Mouse (Mus musculus) liver, embryonic 14.5 days (tissue): ENCODE results near the gene Zmiz1. TPM values are rescaled to one million over a fixed set of nuclear protein-coding genes. Genes with fewer than 3 reads are reported as not detected.

Source experiments
- ATAC-seq: fragments of 200-750 bp; cut with Nextera tagmentation; 2 replicates; pipeline ENCODE4 v1.8.0; 2017; ENCODE audit warnings: moderate number of reproducible peaks, mild to moderate bottlenecking, moderate library complexity; ENCODE audit not compliant: insufficient read depth
- DNase-seq, 3 experiments: peaks; one replicate each; pipeline ENCODE4 v3.0.0-alpha.2; 2012 to 2013; ENCODE audit warnings: low read depth in 3 of 3, low spot score in 3 of 3
- H3K27ac ChIP-seq: fragments of 300-500 bp; sonication (generic); 2 replicates; pipeline ENCODE4 v1.5.1; 2014; ENCODE audit warnings: moderate library complexity, mild to moderate bottlenecking, control low read depth, inconsistent platforms
- H3K27me3 ChIP-seq: fragments of 300-500 bp; sonication (generic); 2 replicates; pipeline ENCODE4 v1.6.1; 2014; ENCODE audit warnings: mild to moderate bottlenecking, low read length, moderate library complexity; ENCODE audit not compliant: control insufficient read depth, insufficient read depth
- H3K36me3 ChIP-seq: fragments of 300-500 bp; sonication (generic); replicated peaks from 2 replicates; pipeline ENCODE4 v1.6.1; 2014; ENCODE audit warnings: low read depth; ENCODE audit not compliant: control insufficient read depth, insufficient read depth
- H3K4me1 ChIP-seq, 2 experiments: fragments of 200-500 bp in 1 of 2; fragments of 300-500 bp in 1 of 2; sonication (generic) in 1 of 2; replicated peaks; 2 replicates each; pipeline ENCODE4 v1.6.1; 2012 to 2014; ENCODE audit warnings: antibody characterized with exemption in 1 of 2, inconsistent platforms in 1 of 2, low read length in 1 of 2; ENCODE audit not compliant: control insufficient read depth in 2 of 2, insufficient read depth in 2 of 2
- H3K4me2 ChIP-seq: fragments of 300-500 bp; sonication (generic); 2 replicates; pipeline ENCODE4 v1.6.1; 2014; ENCODE audit warnings: low read depth, mild to moderate bottlenecking, control low read depth, moderate library complexity
- H3K4me3 ChIP-seq, 2 experiments: fragments of 200-500 bp in 1 of 2; fragments of 300-500 bp in 1 of 2; sonication (generic) in 1 of 2; 2 replicates each; pipeline ENCODE4 v1.5.1; 2012 to 2014; ENCODE audit warnings: low read depth in 2 of 2, low read length in 2 of 2, mild to moderate bottlenecking in 2 of 2, control low read depth in 1 of 2, inconsistent platforms in 1 of 2, moderate library complexity in 1 of 2; ENCODE audit not compliant: insufficient read depth in 1 of 2
- H3K9ac ChIP-seq: fragments of 300-500 bp; sonication (generic); replicated peaks from 2 replicates; pipeline ENCODE4 v1.6.1; 2014; ENCODE audit warnings: mild to moderate bottlenecking, control low read depth, moderate library complexity
- H3K9me3 ChIP-seq: fragments of 300-500 bp; sonication (generic); 2 replicates; pipeline ENCODE4 v1.6.1; 2016; ENCODE audit warnings: low read length, mixed read lengths; ENCODE audit not compliant: control insufficient read depth
- CTCF ChIP-seq: IDR thresholded peaks from 2 replicates; pipeline ENCODE4 v1.5.1; 2016; ENCODE audit warnings: antibody characterized with exemption, low read depth, control low read depth
- EP300 ChIP-seq: IDR thresholded peaks from 2 replicates; pipeline ENCODE4 v1.6.1; 2016; ENCODE audit warnings: antibody characterized with exemption, low read depth
- WGBS: fragments of 180-500 bp; shearing (Covaris S2); extraction: QIAGEN DNeasy Blood & Tissue Kit; methylation state at CpG from one replicate; pipeline ENCODE4 v1.1.7; 2014; ENCODE audit not compliant: insufficient replicate concordance; 5-methylcytosine and 5-hydroxymethylcytosine counted together
- polyA plus RNA-seq, 2 experiments: library from polyadenylated mRNA; depleted of rRNA in 1 of 2; stranded (reverse) in 1 of 2; unstranded in 1 of 2; fragments of >200 nt; fragmentation: Nextera tagmentation in 1 of 2; extraction: Ambion mirVana in 1 of 2; gene quantifications; 2 replicates each; pipeline versions ENCODE4 v1.2.1 to v1.2.3; 2012 to 2014

The Zmiz1 gene
- polyA plus RNA-seq, 2 experiments = 3.4 to 4.0 TPM

- peak overlapping the region in 1 of 2 experiments; percentile 80; a peak in 3 of 4 replicates for H3K4me3 ChIP-seq
- peaks cover 0 to 49% of the 10 kb centered on the region in 2 experiments for H3K4me1 ChIP-seq
- no peak for TF ChIP-seq EP300
- TF ChIP-seq CTCF = no peak
- WGBS = 22% methylated on average over 12 of the region's 12 CpGs
- H3K9ac ChIP-seq = no peak overlapping the region
- ATAC-seq = no peak
- H3K27me3 ChIP-seq = peaks cover 39% of the 10 kb centered on the region
- no peak for DNase-seq
- H3K36me3 ChIP-seq = no peaks in the 10 kb centered on the region
- peak overlapping the region; percentile 87 for H3K4me2 ChIP-seq
- H3K27ac ChIP-seq = no peak overlapping the region
- H3K9me3 ChIP-seq = no peaks in the 10 kb centered on the region
Observed at GRCm38 (mm10) chr14:25461676-25462385, 2.8 kb downstream of the Zmiz1 start.

DNA sequence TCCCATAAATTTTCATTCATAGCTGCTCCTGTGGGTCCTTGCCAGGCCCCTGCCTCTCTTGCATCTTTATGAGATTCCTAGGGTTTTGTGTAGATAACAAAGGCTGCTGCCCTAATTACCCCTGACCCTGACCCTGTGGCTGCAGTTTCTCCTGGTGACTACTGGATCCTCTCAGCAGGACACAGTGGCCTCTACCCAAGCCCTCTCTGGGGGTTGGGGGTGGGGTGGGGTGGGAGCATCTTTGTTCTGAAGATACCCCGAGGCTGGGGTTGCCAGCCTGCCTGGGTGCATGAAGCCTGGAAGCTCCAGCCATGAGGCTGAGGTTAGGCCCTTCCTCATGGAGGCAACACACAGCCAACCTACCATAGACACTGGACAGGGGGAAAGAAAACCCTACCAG, 4.0 kb downstream of the Zmiz1 start:
- Histone ChIP-seq H3K9me3 (no peaks in the 10 kb centered on the region), H3K4me1 (peaks cover 0 to 50% of the 10 kb centered on the region in 2 experiments), H3K4me2 (no peak overlapping the region), H3K27ac (no peak overlapping the region), H3K9ac (no peak overlapping the region), H3K27me3 (peaks cover 33% of the 10 kb centered on the region), H3K4me3 (no peak overlapping the region), H3K36me3 (no peaks in the 10 kb centered on the region)
- no peak for DNase-seq
- ATAC-seq = no peak
- TF ChIP-seq CTCF (no peak), EP300 (no peak)
- WGBS = 41% methylated on average over 1 of the region's 1 CpGs

DNA sequence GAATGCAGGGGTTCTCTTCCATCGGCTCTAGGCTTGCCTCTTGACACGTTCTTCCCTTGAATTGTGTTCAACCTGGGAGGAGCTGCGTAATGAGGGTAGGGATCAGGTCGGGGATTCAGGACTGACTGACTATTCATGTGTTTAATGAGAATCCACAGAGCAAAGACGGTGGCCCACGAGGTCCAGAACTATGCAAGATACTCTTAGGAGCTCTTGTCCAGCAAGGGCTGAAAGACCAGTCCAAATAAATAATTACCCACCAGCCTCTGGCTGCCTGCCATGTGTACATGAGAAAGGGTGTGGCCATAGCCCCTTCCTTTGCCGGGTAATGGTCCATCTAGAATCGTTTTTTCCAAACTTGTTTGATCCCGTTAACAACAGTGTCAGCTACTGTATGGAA, 4.9 kb downstream of the Zmiz1 start:
- Histone ChIP-seq H3K27me3 (peaks cover 23% of the 10 kb centered on the region), H3K9ac (no peak overlapping the region), H3K4me1 (peaks cover 0 to 49% of the 10 kb centered on the region in 2 experiments), H3K27ac (no peak overlapping the region), H3K9me3 (no peaks in the 10 kb centered on the region), H3K4me3 (no peak overlapping the region), H3K36me3 (no peaks in the 10 kb centered on the region), H3K4me2 (no peak overlapping the region)
- TF ChIP-seq EP300 = no peak
- TF ChIP-seq CTCF = no peak
- DNase-seq (no peak), ATAC-seq (no peak)
- WGBS = 56% methylated on average over 9 of the region's 9 CpGs

GRCm38 (mm10) chr14:25464611-25465307, 5.8 kb downstream of the Zmiz1 start:
- 38% methylated on average over 8 of the region's 8 CpGs for WGBS
- ATAC-seq (no peak), DNase-seq (no peak)
- Histone ChIP-seq H3K4me1 (peaks cover 0 to 49% of the 10 kb centered on the region in 2 experiments), H3K36me3 (no peaks in the 10 kb centered on the region), H3K27ac (no peak overlapping the region), H3K9ac (no peak overlapping the region), H3K4me3 (no peak overlapping the region), H3K9me3 (no peaks in the 10 kb centered on the region), H3K27me3 (peaks cover 15% of the 10 kb centered on the region), H3K4me2 (no peak overlapping the region)
- TF ChIP-seq CTCF (no peak), EP300 (no peak)

DNA sequence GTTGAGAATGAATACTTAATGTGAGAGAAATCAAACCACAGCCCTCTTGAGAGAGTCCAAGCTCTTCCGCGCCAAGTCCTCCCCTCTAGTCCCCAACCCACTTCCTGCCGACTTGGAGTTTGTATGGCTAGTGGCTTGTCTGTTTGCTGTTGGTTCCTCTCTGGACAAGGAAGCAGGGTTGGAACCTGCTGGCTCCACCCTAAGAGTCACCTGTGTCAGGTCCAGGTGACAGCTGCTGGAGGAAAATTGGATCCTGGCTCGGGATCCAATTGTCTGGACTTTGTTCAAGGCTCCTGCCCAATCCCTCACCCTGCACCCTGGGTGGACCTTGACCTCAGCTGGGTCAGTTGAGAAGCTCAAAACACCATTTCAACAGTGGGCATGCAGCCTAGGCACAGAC, 7.4 kb downstream of the Zmiz1 start:
- DNase-seq = no peak
- Histone ChIP-seq H3K27ac (no peak overlapping the region), H3K4me2 (no peak overlapping the region), H3K9me3 (no peaks in the 10 kb centered on the region), H3K36me3 (no peaks in the 10 kb centered on the region), H3K4me3 (no peak overlapping the region), H3K9ac (no peak overlapping the region), H3K27me3 (no peaks in the 10 kb centered on the region; the same call in 1 of the 2 replicates), H3K4me1 (peaks cover 0 to 50% of the 10 kb centered on the region in 2 experiments)
- 53% methylated on average over 4 of the region's 4 CpGs for WGBS
- TF ChIP-seq CTCF = no peak
- no peak for ATAC-seq
